Mouse (Mus musculus): Measurements from ENCODE around the gene Slc15a1.

GRCm38 (mm10) chr14:121466501-121466900 is 38.6 kb downstream of the Slc15a1 start:
- no peak for TF ChIP-seq CTCF (IDR thresholded peaks at IDR 0.05; ENCODE audit: borderline replicate concordance, control insufficient read depth, extremely low read depth, insufficient read depth, low read length, poor library complexity)
- no peak for TF ChIP-seq POLR2A (IDR thresholded peaks at IDR 0.05; ENCODE audit: control insufficient read depth, extremely low read depth, insufficient read depth, low read length, poor library complexity)

Data from thymus, adult 2 months (tissue).